Mouse (Mus musculus) stomach, embryonic 16.5 days (tissue): ENCODE measurements around the gene Sash3. TPM values are rescaled to one million over a fixed set of nuclear protein-coding genes. Genes with fewer than 3 reads are reported as not detected.
A peak's percentile ranks its signal among the peaks of the same experiment; 100 is the strongest.

Experiments
- ATAC-seq: fragments of 200-750 bp; cut with Nextera tagmentation; 2 replicates; pipeline ENCODE4 v1.8.0; 2017; ENCODE audit warnings: moderate number of reproducible peaks, moderate TSS enrichment; ENCODE audit not compliant: insufficient read depth, low FRiP score
- H3K27ac ChIP-seq: fragments of 300-500 bp; sonication (generic); 2 replicates; pipeline ENCODE4 v1.5.1; 2014; ENCODE audit warnings: low read length
- H3K27me3 ChIP-seq: fragments of 300-500 bp; sonication (generic); 2 replicates; pipeline ENCODE4 v1.6.1; 2014; ENCODE audit warnings: low read length, control low read depth, mixed read lengths; ENCODE audit not compliant: control insufficient read depth, insufficient read depth
- H3K36me3 ChIP-seq: fragments of 300-500 bp; sonication (generic); 2 replicates; pipeline ENCODE4 v1.6.1; 2014; ENCODE audit warnings: low read length; ENCODE audit not compliant: control insufficient read depth, insufficient read depth
- H3K4me1 ChIP-seq: fragments of 300-500 bp; sonication (generic); 2 replicates; pipeline ENCODE4 v1.6.1; 2014; ENCODE audit warnings: low read length, control low read depth, mixed read lengths; ENCODE audit not compliant: control insufficient read depth, insufficient read depth
- H3K4me2 ChIP-seq: fragments of 300-500 bp; sonication (generic); 2 replicates; pipeline ENCODE4 v1.6.1; 2014; ENCODE audit warnings: low read depth, low read length, mixed read lengths
- H3K4me3 ChIP-seq: fragments of 300-500 bp; sonication (generic); replicated peaks from 2 replicates; pipeline ENCODE4 v1.5.1; 2014; ENCODE audit warnings: mild to moderate bottlenecking, low read length
- H3K9ac ChIP-seq: fragments of 300-500 bp; sonication (generic); 2 replicates; pipeline ENCODE4 v1.6.1; 2014; ENCODE audit warnings: low read length
- H3K9me3 ChIP-seq: fragments of 300-500 bp; sonication (generic); replicated peaks from 2 replicates; pipeline ENCODE4 v1.6.1; 2016; ENCODE audit warnings: low read length, control low read depth; ENCODE audit not compliant: control insufficient read depth
- WGBS: fragments of 180-500 bp; shearing (Covaris S2); extraction: QIAGEN DNeasy Blood & Tissue Kit; methylation state at CpG from one replicate; pipeline ENCODE4 v1.1.7; 2014; 5-methylcytosine and 5-hydroxymethylcytosine counted together
- polyA plus RNA-seq: library from polyadenylated mRNA; unstranded; fragments of >200 nt; fragmentation: Nextera tagmentation; extraction: Ambion mirVana; gene quantifications from 2 replicates; pipeline ENCODE4 v1.2.1, GENCODE M21; 2015

Gene Sash3
- polyA plus RNA-seq, result 4.3 and 5.0 TPM in 2 replicates

DNA sequence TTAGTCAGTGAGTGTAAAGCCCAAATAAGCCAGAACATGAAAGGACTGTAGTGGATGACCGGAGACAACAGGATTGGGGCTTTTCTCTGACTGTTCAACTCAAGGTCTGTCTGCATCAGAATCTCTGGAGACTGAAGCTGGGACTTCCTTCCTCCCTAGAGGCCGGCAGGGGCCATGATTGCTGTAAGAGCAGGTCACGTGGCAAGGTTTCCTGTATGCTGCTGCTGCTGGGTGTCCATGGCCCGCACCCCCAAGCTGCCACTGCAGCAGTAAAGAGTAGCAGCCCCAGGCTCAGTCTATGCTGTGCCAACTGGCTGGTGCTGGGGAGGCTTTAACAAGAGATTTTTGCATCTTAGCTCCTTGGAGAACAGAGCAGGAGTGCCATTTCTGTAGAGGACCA, at the start of gene Sash3:
TSS of gene Sash3 (plus strand) at position 175 of the 400 bp plus-strand sequence.
- H3K27me3 ChIP-seq, result no peaks in the 10 kb centered on the region
- WGBS, result 76% methylated on average over 4 of the region's 4 CpGs
- no peaks in the 10 kb centered on the region for H3K36me3 ChIP-seq
- ATAC-seq, result no peak
- H3K9me3 ChIP-seq, result no peaks in the 10 kb centered on the region
- no peak within 1 kb of the TSS for H3K27ac ChIP-seq
- no peak within 1 kb of the TSS for H3K4me2 ChIP-seq
- H3K9ac ChIP-seq, result no peak within 1 kb of the TSS
- no peaks in the 10 kb centered on the region for H3K4me1 ChIP-seq
- H3K4me3 ChIP-seq, result peak within 1 kb of the TSS; percentile 5; the same call in 1 of the 2 replicates

GRCm38 (mm10) chrX:48096580-48096979, 49.7 kb upstream of the Sash3 start:
- 51% methylated on average over 8 of the region's 8 CpGs for WGBS
- ATAC-seq, result no peak
- Histone ChIP-seq H3K9ac (no peak overlapping the region), H3K4me1 (no peaks in the 10 kb centered on the region), H3K4me2 (no peak overlapping the region), H3K36me3 (no peaks in the 10 kb centered on the region), H3K4me3 (no peak overlapping the region), H3K9me3 (no peaks in the 10 kb centered on the region), H3K27ac (no peak overlapping the region), H3K27me3 (no peaks in the 10 kb centered on the region; the same call in 1 of the 2 replicates)

DNA sequence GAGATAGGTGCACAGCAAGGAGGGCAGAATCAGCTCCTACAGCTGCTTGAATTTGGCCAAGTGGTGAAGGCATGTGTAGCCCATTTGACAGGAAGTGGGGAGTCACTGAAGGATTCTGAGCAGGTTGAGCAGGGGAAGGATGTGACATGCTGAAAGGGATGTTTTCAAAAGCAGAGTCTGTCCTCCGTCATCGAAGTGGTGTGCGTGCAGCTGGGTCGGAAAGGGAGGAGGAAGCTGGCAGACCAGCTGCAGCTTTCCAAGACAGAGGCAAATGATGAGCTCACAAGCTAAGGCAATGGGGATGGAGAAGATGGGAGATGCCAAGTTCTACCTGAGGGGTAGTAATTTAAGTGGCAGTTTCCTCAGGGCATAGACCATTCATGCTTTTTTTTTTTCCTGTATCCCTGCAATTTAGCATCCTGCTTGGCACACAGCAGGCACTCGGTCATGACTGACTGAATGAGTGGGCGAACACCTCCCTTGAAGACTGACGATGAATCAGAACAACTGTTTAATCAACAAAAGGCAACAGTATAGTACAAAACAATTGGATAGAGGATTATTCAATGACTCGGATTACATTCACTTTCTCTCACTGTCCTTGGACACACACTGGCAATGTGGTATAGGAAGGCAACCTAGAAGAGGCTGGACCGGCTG, 47.6 kb upstream of the Sash3 start:
- 77% methylated on average over 9 of the region's 9 CpGs for WGBS
- Histone ChIP-seq H3K9me3 (no peaks in the 10 kb centered on the region), H3K27ac (no peak overlapping the region), H3K4me3 (no peak overlapping the region), H3K4me2 (no peak overlapping the region), H3K4me1 (no peaks in the 10 kb centered on the region), H3K36me3 (no peaks in the 10 kb centered on the region), H3K27me3 (no peaks in the 10 kb centered on the region), H3K9ac (no peak overlapping the region)
- ATAC-seq, result no peak

GRCm38 (mm10) chrX:48099871-48100270, 46.4 kb upstream of the Sash3 start:
- no peak overlapping the region for H3K4me3 ChIP-seq
- no peak for ATAC-seq
- H3K4me1 ChIP-seq, result no peaks in the 10 kb centered on the region
- 33% methylated on average over 1 of the region's 1 CpGs for whole genome bisulfite sequencing
- no peaks in the 10 kb centered on the region for H3K36me3 ChIP-seq
- no peak overlapping the region for H3K9ac ChIP-seq
- H3K9me3 ChIP-seq, result no peaks in the 10 kb centered on the region
- H3K27ac ChIP-seq, result no peak overlapping the region
- no peak overlapping the region for H3K4me2 ChIP-seq
- no peaks in the 10 kb centered on the region for H3K27me3 ChIP-seq

DNA sequence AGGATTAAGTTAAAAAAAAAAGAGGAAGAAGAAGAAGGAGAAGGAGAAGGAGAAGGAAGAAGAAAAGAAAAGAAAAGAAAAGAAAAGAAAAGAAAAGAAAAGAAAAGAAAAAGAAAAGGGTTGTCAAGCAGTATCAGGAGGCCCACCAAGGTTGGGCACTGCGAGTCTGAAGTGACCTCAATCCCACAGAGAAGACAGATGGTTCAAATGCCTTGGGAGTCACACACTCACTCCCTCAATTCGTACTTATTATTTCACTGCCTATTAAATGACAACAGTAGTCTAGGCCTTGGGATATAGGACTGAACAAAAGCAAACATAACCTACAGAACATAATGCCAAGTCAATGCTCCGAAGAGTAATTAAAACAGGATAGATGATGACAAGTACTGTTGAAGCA, 43.0 kb upstream of the Sash3 start:
- WGBS, result 79% methylated on average over 3 of the region's 3 CpGs
- H3K9ac ChIP-seq, result no peak overlapping the region

GRCm38 (mm10) chrX:48104736-48105441, 41.3 kb upstream of the Sash3 start:
- 0 out of 2 replicates have a peak, but pooled peaks cover 7% of the 10 kb centered on the region for H3K4me1 ChIP-seq
- no peak overlapping the region for H3K4me3 ChIP-seq
- no peak for ATAC-seq
- no peaks in the 10 kb centered on the region for H3K36me3 ChIP-seq
- H3K9ac ChIP-seq, result no peak overlapping the region
- H3K9me3 ChIP-seq, result no peaks in the 10 kb centered on the region
- WGBS, result 78% methylated on average over 7 of the region's 7 CpGs
- no peak overlapping the region for H3K27ac ChIP-seq
- no peaks in the 10 kb centered on the region for H3K27me3 ChIP-seq
- H3K4me2 ChIP-seq, result no peak overlapping the region

More for the DNA sequence above, 43.0 kb upstream of the Sash3 start:
- H3K4me3 ChIP-seq, result no peak overlapping the region
- H3K27me3 ChIP-seq, result no peaks in the 10 kb centered on the region
- no peaks in the 10 kb centered on the region for H3K4me1 ChIP-seq
- H3K9me3 ChIP-seq, result no peaks in the 10 kb centered on the region
- no peak overlapping the region for H3K27ac ChIP-seq
- no peak for ATAC-seq
- no peak overlapping the region for H3K4me2 ChIP-seq
- H3K36me3 ChIP-seq, result no peaks in the 10 kb centered on the region

DNA sequence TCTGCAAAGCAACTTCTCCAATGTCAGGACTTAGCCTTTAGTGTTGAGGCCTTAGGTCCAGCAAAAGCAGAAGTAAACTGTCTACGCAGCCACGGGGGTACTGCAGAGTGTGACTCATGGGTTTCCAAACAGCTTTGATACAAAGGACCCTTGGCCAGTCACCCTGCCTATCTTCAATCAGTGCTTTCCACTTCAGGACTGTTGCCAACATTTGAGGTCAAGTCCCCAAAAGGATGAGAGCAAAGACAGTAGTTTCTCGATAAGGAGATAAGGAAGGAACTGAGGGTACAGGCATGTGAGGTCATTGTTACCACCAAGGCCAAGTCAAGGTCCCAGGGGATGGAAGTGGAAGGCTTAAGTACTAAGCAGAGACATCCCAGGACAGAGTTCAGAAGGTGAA, 40.0 kb upstream of the Sash3 start:
- no peak overlapping the region for H3K9ac ChIP-seq
- ATAC-seq, result no peak
- H3K36me3 ChIP-seq, result no peaks in the 10 kb centered on the region
- no peak overlapping the region for H3K27ac ChIP-seq
- H3K9me3 ChIP-seq, result no peaks in the 10 kb centered on the region
- 0 out of 2 replicates have a peak, but pooled peaks cover 7% of the 10 kb centered on the region for H3K4me1 ChIP-seq
- H3K4me2 ChIP-seq, result no peak overlapping the region
- H3K27me3 ChIP-seq, result no peaks in the 10 kb centered on the region
- H3K4me3 ChIP-seq, result no peak overlapping the region
- WGBS, result 64% methylated on average over 3 of the region's 3 CpGs

GRCm38 (mm10) chrX:48108394-48109315, 37.6 kb upstream of the Sash3 start, which contains the start of gene Xpnpep2:
Gene Xpnpep2, plus strand, starts transcription at chrX:48108725.
- no peak within 1 kb of the TSS for H3K4me2 ChIP-seq
- 37% methylated on average over 6 of the region's 6 CpGs for WGBS
- ATAC-seq, result peak; percentile 71; the same call in 1 of the 2 replicates

More at GRCm38 (mm10) chrX:48108394-48109315, 37.6 kb upstream of the Sash3 start, which contains the start of gene Xpnpep2:
- H3K9ac ChIP-seq, result no peak within 1 kb of the TSS
- H3K27me3 ChIP-seq, result no peaks in the 10 kb centered on the region
- no peak within 1 kb of the TSS for H3K4me3 ChIP-seq
- H3K36me3 ChIP-seq, result no peaks in the 10 kb centered on the region
- H3K27ac ChIP-seq, result peak within 1 kb of the TSS; percentile 42; the same call in 1 of the 2 replicates
- 0 out of 2 replicates have a peak, but pooled peaks cover 7% of the 10 kb centered on the region for H3K4me1 ChIP-seq
- H3K9me3 ChIP-seq, result no peaks in the 10 kb centered on the region
